Comparison of ENCODE assay signal across 8 mouse cellular contexts in the genomic region with DNA sequence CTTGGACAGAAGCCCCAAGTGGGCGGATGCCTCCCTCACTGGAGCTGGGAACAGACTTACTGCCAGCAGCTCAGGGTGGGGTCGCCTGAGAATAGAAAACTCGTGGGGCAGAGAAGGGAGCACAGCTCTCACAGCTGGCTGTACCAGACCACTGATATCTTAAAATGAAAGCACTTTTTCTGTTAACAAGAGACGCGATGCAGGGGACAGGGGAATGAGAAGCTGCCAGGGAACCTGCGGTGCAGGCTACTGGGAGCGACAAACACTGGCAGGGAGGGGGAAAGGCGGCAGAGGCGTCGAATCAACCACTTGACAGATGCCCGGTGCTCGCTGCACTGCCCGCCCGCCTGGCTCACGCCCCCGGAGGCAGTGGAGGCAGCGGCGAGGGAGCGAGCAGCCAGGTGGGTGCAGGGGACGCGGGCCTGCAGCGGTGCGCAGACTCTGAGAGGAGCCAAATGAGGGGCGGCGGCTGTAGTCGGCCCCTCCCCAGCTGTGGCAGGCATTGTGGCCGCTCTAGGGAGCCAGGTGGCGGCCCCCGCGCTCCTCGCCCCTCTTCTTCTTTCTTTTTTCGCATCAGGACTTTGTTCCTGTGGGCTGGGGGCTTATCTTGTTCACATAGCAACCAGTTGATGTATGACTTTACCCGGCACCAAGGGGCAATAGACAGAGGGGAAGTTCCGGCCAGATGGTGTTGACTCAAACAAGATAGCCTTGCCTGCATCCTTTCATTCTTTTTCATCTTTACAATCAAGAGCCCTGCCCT. TPM values are rescaled to one million over a fixed set of nuclear protein-coding genes. Genes with fewer than 3 reads are reported as not detected.
DNase-seq lines count a peak whose midpoint lies in the region; ATAC-seq and TF ChIP-seq lines count a peak whose summit lies in the region.

No protein-coding gene starts in this region.

- peak overlapping the region; percentile 88 for H3K4me2 ChIP-seq in intestine, embryonic 15.5 days (replicated peaks)
- peak overlapping the region; percentile 84 for H3K4me2 ChIP-seq in limb, embryonic 11.5 days (ENCODE audit: low read depth, severe bottlenecking)

- DNase-seq in ES-E14 (ENCODE audit: low read depth, low spot score): peak; percentile 2
- peak; percentile 55 for DNase-seq in limb, embryonic 11.5 days (ENCODE audit: low spot score)
- DNase-seq in mesoderm, embryonic 11.5 days (ENCODE audit: low read depth, low spot score): peak; percentile 45
- DNase-seq in spleen, postnatal 4 days (ENCODE audit: low spot score in 2 of 2): peak; percentile 23 to 66
- DNase-seq in urinary bladder, postnatal 25 days (ENCODE audit: low spot score): no peak

- no peak overlapping the region for H3K27ac ChIP-seq in ES-E14 (ENCODE audit: insufficient read depth, low read depth, low read length, poor library complexity, severe bottlenecking)
- H3K27ac ChIP-seq in brown adipose tissue, adult 24 weeks (replicated peaks; ENCODE audit: low read depth, low read length): no peak overlapping the region; the same call in 1 of the 2 replicates
- H3K27ac ChIP-seq in intestine, embryonic 15.5 days: peak overlapping the region; percentile 4; the same call in 1 of the 2 replicates
- H3K27ac ChIP-seq in limb, embryonic 11.5 days (replicated peaks; ENCODE audit: low read depth, low read length): no peak overlapping the region

- under 1% methylated on average over 34 of the region's 34 CpGs for WGBS in intestine, embryonic 15.5 days
- 3% methylated on average over 28 of the region's 34 CpGs for WGBS in limb, embryonic 11.5 days

- H3K9me3 ChIP-seq in ES-E14 (ENCODE audit: control insufficient read depth, insufficient read depth, low read depth, low read length): no peaks in the 10 kb centered on the region
- H3K9me3 ChIP-seq in intestine, embryonic 15.5 days: no peaks in the 10 kb centered on the region
- no peaks in the 10 kb centered on the region for H3K9me3 ChIP-seq in limb, embryonic 11.5 days (ENCODE audit: control insufficient read depth, low read length)

- H3K4me3 ChIP-seq in ES-E14 (ENCODE audit: insufficient read depth in 1 of 2, low read depth in 1 of 2, low read length in 2 of 2, poor library complexity in 1 of 2, severe bottlenecking in 1 of 2): peak overlapping the region; percentile 24 to 57; a peak in 3 of 4 replicates
- peak overlapping the region; percentile 58 for H3K4me3 ChIP-seq in brown adipose tissue, adult 24 weeks (ENCODE audit: insufficient read depth, low read depth, low read length)
- peak overlapping the region; percentile 44 for H3K4me3 ChIP-seq in intestine, embryonic 15.5 days (replicated peaks)
- peak overlapping the region; percentile 26 for H3K4me3 ChIP-seq in limb, embryonic 11.5 days (ENCODE audit: low read depth, low read length)

- H3K27me3 ChIP-seq in intestine, embryonic 15.5 days (replicated peaks): no peaks in the 10 kb centered on the region
- no peaks in the 10 kb centered on the region for H3K27me3 ChIP-seq in limb, embryonic 11.5 days (ENCODE audit: control insufficient read depth, insufficient read depth, low read length)

- peak; percentile 65 for ATAC-seq in granulocyte monocyte progenitor cell, adult 5-6 weeks (replicated peaks; ENCODE audit: poor library complexity, severe bottlenecking)
- ATAC-seq in intestine, embryonic 15.5 days: peak; percentile 92
- ATAC-seq in limb, embryonic 11.5 days (ENCODE audit: insufficient number of reproducible peaks, low FRiP score, low TSS enrichment, low read depth): peak; percentile 81

- H3K36me3 ChIP-seq in ES-E14 (ENCODE audit: control insufficient read depth, insufficient read depth, low read length, poor library complexity, severe bottlenecking): no peaks in the 10 kb centered on the region
- H3K36me3 ChIP-seq in intestine, embryonic 15.5 days: no peaks in the 10 kb centered on the region
- H3K36me3 ChIP-seq in limb, embryonic 11.5 days (ENCODE audit: control insufficient read depth, insufficient read depth, low read length): no peaks in the 10 kb centered on the region

- peak overlapping the region; percentile 31; the same call in 1 of the 2 replicates for H3K9ac ChIP-seq in ES-E14 (ENCODE audit: insufficient read depth, low read depth, low read length, poor library complexity, severe bottlenecking)
- peak overlapping the region; percentile 40; the same call in 1 of the 2 replicates for H3K9ac ChIP-seq in intestine, embryonic 15.5 days
- H3K9ac ChIP-seq in limb, embryonic 11.5 days (ENCODE audit: low read length): peak overlapping the region; percentile 40

- H3K4me1 ChIP-seq in ES-E14 (ENCODE audit: control insufficient read depth in 2 of 2, insufficient read depth in 2 of 2, low read length in 2 of 2, poor library complexity in 1 of 2): no peaks in the 10 kb centered on the region
- no peaks in the 10 kb centered on the region; the same call in 1 of the 2 replicates for H3K4me1 ChIP-seq in brown adipose tissue, adult 24 weeks (ENCODE audit: control insufficient read depth, insufficient read depth, insufficient read length, low read length)
- H3K4me1 ChIP-seq in intestine, embryonic 15.5 days (replicated peaks): no peaks in the 10 kb centered on the region; the same call in 1 of the 2 replicates
- no peaks in the 10 kb centered on the region for H3K4me1 ChIP-seq in limb, embryonic 11.5 days (ENCODE audit: control insufficient read depth, insufficient read depth, low read length)

- in situ Hi-C loops in ES-E14 (cut with MboI; ENCODE audit: low sequenced_read_pairs in 2 of 2, unreplicated experiment in 2 of 2): no loop called here

TF ChIP-seq in ES-E14, 5 proteins besides CTCF, POLR2A, EP300 and RAD21:
- TF ChIP-seq HCFC1 (IDR thresholded peaks at IDR 0.05; ENCODE audit: borderline replicate concordance, insufficient read depth, low read length) (no peak), CHD2 (IDR thresholded peaks at IDR 0.05; ENCODE audit: low read depth, low read length) (no peak), MAFK (IDR thresholded peaks at IDR 0.05; ENCODE audit: insufficient read depth, low read depth, low read length) (no peak), ZC3H11A (IDR thresholded peaks at IDR 0.05; ENCODE audit: borderline replicate concordance, low read depth, low read length) (no peak), ZNF384 (IDR thresholded peaks at IDR 0.05; ENCODE audit: low read depth, low read length) (no peak)

RNA-seq across cellular contexts. Expression of a gene that starts 9.8 kb away (rescaled TPM):
- not detected in 2 replicates for total RNA-seq in ES-E14 (2012; rRNA removed)
- 16.9 and 27.9 TPM in 2 replicates for polyA plus RNA-seq in brown adipose tissue, adult 24 weeks (2012; ENCODE audit: insufficient read depth, insufficient read length, missing spikeins)
- not detected in 2 replicates for total RNA-seq in granulocyte monocyte progenitor cell, adult 5-6 weeks (2014; fragmentation: Nextera tagmentation)
- total RNA-seq in granulocyte monocyte progenitor cell, adult 5-6 weeks (2017): not detected in 2 replicates
- 2.0 and 2.6 TPM in 2 replicates for polyA plus RNA-seq in intestine, embryonic 15.5 days (2015; fragmentation: Nextera tagmentation; extraction: Ambion mirVana)
- polyA plus RNA-seq in limb, embryonic 11.5 days (2014; fragmentation: Nextera tagmentation; extraction: Ambion mirVana): not detected in 2 replicates

RNA-seq across cellular contexts. Expression of a gene that starts 56.5 kb away (rescaled TPM):
- not detected in 2 replicates for total RNA-seq in ES-E14 (2012; rRNA removed)
- polyA plus RNA-seq in brown adipose tissue, adult 24 weeks (2012; ENCODE audit: insufficient read depth, insufficient read length, missing spikeins): not detected in 2 replicates
- total RNA-seq in granulocyte monocyte progenitor cell, adult 5-6 weeks (2014; fragmentation: Nextera tagmentation): not detected in 2 replicates
- not detected in 2 replicates for total RNA-seq in granulocyte monocyte progenitor cell, adult 5-6 weeks (2017)
- polyA plus RNA-seq in intestine, embryonic 15.5 days (2015; fragmentation: Nextera tagmentation; extraction: Ambion mirVana): not detected in 2 replicates
- polyA plus RNA-seq in limb, embryonic 11.5 days (2014; fragmentation: Nextera tagmentation; extraction: Ambion mirVana): not detected in 2 replicates
